Mouse (Mus musculus): ENCODE results near the gene Prdm12. TPM values are rescaled to one million over a fixed set of nuclear protein-coding genes. Genes with fewer than 3 reads are reported as not detected.
A peak's percentile ranks its signal among the peaks of the same experiment; 100 is the strongest.

Prdm12 gene
- polyA plus RNA-seq, 1 experiment from 2014 or later: not detected

DNA sequence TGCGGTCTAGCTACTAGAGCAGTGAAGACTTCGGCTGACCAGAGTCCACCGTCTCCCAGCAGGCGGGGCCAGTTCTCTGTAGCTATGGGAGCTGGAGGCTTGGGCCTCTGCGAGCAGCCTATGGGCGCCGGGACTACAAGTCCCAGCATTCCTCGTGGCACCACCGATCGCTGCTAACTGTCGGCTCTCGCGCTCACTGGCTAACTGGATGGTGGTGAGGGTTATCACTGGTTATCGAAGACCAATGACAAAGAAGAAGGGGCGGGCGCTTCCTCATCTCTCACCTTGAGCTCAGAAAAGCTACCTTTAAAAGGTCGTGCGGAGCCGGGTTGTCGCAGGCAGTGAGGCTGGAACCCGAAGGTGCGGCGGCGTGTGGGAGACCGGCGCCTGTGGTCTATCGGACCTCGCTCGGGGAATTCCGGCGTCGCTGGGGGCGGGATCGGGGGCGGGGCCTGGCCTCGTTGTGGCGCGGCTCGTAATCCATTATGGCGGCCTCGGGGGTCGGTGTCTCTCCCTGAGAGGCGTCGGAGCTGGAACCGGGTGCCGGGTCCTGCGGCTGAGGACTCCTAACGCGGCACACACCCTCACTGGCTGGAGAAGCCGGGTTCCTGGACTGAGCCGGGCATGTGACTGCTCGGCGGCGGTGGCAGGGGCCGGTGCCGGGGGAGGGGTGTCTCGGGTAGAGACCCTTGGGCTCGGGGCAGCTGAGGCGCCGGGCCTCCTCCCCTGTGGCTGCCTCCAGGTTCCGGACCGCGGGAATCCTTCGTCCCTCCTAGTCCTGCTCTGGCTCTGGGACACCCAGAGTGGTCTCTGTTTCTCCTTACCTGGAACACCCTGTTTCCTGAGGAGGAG is 48.5 kb downstream of the Prdm12 start, which contains the start of gene Abl1:
Gene Abl1, plus strand, starts transcription at position 303 of the 852 bp plus-strand sequence.
- Histone ChIP-seq H3K9me3 (replicated peaks) (no peaks in the 10 kb centered on the region), H3K27me3 (replicated peaks) (no peaks in the 10 kb centered on the region), H3K27ac (peak within 1 kb of the TSS; percentile 95), H3K4me2 (peak within 1 kb of the TSS; percentile 74), H3K9ac (peak within 1 kb of the TSS; percentile 94), H3K36me3 (peaks cover 19% of the 10 kb centered on the region), H3K4me3 (peak within 1 kb of the TSS; percentile 96), H3K4me1 (peaks cover 47% of the 10 kb centered on the region)
- ATAC-seq: peak; percentile 100
- WGBS (ENCODE audit: insufficient replicate concordance): 0% methylated on average over 64 of the region's 64 CpGs

DNA sequence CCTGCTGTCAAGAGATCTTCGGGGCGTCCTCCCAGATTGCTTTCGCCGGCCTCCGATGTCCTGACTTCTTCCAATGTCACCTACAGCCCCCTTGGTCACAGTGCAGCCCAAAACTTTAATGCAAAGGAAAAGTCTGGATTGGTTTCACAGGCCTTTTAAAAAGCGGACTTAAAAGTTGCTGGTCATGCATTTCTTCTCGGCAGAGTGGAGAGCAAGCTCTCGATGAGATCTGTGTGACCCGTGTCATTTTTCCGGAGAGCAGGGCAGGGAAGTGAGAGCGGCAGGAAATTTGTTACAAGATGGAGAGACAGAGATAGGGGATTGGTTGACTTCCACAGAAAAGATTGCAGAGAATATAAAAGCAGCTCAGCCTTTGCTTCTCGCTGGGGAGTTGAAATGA is 49.2 kb downstream of the Prdm12 start:
- peaks cover 23% of the 10 kb centered on the region for H3K36me3 ChIP-seq
- peak overlapping the region; percentile 95 for H3K27ac ChIP-seq
- no peaks in the 10 kb centered on the region for H3K9me3 ChIP-seq (replicated peaks)
- whole genome bisulfite sequencing (ENCODE audit: insufficient replicate concordance): 2% methylated on average over 12 of the region's 12 CpGs
- H3K4me1 ChIP-seq: peaks cover 47% of the 10 kb centered on the region
- H3K4me2 ChIP-seq: peak overlapping the region; percentile 74
- peak overlapping the region; percentile 96 for H3K4me3 ChIP-seq
- no peak for ATAC-seq
- peak overlapping the region; percentile 94 for H3K9ac ChIP-seq
- no peaks in the 10 kb centered on the region for H3K27me3 ChIP-seq (replicated peaks)

DNA sequence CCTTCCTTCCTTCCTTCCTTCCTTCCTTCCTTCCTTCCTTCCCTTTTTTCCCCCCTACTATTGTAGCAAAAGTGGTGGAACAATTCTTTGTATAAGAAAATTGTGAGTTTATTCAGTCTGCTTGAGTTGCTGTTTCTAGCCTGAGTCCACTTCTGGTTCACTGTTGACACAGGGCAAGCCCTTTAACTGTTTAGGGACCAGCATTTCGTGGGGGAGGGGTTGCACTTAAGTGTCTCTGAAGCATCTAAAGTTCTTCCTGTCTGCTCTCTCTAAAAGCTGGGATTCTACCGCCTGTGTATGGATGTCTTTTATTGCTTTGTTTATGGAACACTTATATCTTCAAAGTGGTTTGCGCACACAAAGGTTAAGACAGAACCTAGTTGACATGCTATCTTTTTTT is 50.2 kb downstream of the Prdm12 start:
- peaks cover 30% of the 10 kb centered on the region for H3K36me3 ChIP-seq
- peak overlapping the region; percentile 94 for H3K9ac ChIP-seq
- H3K4me3 ChIP-seq: peak overlapping the region; percentile 96
- no peaks in the 10 kb centered on the region for H3K9me3 ChIP-seq (replicated peaks)
- no peak for ATAC-seq
- 0 out of 2 replicates have a peak overlapping the region, but pooled peaks have one; percentile 95 for H3K27ac ChIP-seq
- H3K27me3 ChIP-seq (replicated peaks): no peaks in the 10 kb centered on the region
- H3K4me1 ChIP-seq: peaks cover 47% of the 10 kb centered on the region
- H3K4me2 ChIP-seq: peak overlapping the region; percentile 74
- WGBS (ENCODE audit: insufficient replicate concordance): 44% methylated on average over 3 of the region's 3 CpGs

DNA sequence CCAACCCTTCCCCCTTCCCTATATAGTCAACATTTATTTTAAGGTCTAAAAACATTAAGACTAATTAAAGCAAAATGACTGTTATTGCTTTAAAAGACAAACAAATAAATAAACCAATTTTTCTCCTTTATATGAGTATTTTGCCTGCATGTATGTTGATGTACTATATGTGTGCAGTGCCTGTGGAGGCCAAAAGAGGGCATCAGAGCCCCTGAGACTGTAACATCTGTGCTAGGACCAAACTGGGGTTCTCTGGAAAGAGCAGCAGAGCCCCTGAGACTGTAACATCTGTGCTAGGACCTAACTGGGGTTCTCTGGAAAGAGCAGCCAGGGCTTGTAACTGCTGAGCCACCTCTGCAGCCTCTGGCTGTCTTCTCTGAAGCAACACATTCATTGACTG is 58.4 kb downstream of the Prdm12 start:
- Histone ChIP-seq H3K4me2 (no peak overlapping the region), H3K9me3 (replicated peaks) (no peaks in the 10 kb centered on the region), H3K27ac (no peak overlapping the region), H3K4me1 (peaks cover 18% of the 10 kb centered on the region), H3K9ac (no peak overlapping the region), H3K4me3 (no peak overlapping the region), H3K36me3 (peaks cover 56% of the 10 kb centered on the region), H3K27me3 (replicated peaks) (no peaks in the 10 kb centered on the region)
- no peak for ATAC-seq

DNA sequence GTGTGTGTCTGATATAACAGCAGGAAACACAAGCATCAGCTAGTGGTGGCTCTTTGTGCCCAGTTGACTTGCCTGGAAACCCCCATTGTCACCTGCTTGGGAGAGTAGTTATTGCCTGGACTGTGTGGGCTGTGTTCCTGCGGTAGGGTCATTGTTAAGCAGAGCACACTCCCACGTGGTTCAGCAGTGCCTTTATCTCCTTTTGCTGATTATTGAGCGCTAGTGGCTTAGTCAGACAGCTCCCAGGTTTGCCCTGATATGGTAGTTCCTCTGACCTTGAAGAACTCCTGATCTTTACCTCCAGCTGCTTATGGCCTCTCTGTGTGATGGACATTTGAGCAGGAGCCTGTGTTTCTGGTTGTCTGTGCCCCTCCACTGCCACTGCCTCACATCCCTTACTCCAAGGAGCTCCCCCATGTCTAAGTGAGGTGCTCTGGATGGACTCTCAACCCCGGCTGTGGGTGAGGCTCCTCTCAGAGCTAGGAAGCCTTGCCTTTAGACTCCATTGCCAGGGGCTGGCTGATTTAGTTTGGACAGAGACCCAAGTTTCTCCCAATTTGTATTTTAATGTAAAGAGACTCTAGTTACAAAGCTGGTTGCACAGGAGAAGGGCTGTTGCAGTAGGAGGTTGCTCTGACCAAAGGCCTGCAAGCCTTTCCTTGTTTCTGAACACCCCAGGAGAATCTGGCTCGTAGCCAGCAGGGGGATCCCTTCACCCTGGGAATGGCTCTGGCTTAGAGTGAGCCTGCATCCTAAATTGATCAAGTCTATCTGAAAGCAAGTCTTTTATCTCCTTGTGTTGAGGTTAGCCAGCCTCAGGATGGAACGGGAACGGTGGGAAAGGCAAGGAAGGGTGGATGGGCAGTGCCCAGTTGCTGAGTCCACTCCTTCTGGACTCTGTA is 61.0 kb downstream of the Prdm12 start:
- Histone ChIP-seq H3K27me3 (replicated peaks) (no peaks in the 10 kb centered on the region), H3K36me3 (peaks cover 38% of the 10 kb centered on the region), H3K4me1 (peaks cover 19% of the 10 kb centered on the region), H3K4me2 (no peak overlapping the region), H3K9ac (no peak overlapping the region), H3K27ac (0 out of 2 replicates have a peak overlapping the region, but pooled peaks have one; percentile 23), H3K9me3 (replicated peaks) (no peaks in the 10 kb centered on the region), H3K4me3 (no peak overlapping the region)
- ATAC-seq: peak; percentile 65; the same call in 1 of the 2 replicates
- WGBS (ENCODE audit: insufficient replicate concordance): 38% methylated on average over 7 of the region's 7 CpGs

DNA sequence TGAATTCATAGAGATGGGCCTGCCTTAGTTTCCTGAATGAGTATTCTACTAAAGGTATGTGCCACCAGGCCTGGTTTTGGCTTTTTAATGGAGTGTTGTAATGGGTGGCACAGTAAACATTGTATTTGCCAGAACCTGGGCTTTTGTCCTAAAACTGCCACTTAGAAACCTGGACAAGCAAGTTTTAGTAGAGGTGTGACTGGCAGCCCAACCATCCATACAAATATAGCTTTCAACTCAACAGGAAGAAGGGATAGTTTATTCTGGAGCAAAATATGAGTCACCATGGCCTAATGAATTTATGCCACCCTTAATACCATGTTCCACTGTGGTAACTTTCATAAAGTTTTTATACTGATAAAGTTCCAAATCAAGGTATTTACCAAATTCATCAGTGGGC is 63.4 kb downstream of the Prdm12 start:
- Histone ChIP-seq H3K4me3 (no peak overlapping the region), H3K4me2 (no peak overlapping the region)

More for the DNA sequence above, 63.4 kb downstream of the Prdm12 start:
- Histone ChIP-seq H3K36me3 (peaks cover 25% of the 10 kb centered on the region), H3K27ac (no peak overlapping the region), H3K9ac (no peak overlapping the region), H3K9me3 (replicated peaks) (no peaks in the 10 kb centered on the region), H3K4me1 (peaks cover 38% of the 10 kb centered on the region), H3K27me3 (replicated peaks) (no peaks in the 10 kb centered on the region)
- ATAC-seq: no peak

Small RNA genes within 50 kb of the gene (microRNA-seq; reads per million reads assigned to microRNA genes)
- gene Mir6998: 1.4 reads per million

Other genes starting within 250 kb of the Prdm12 start
- 58.9 and 59.9 TPM in 2 replicates for gene Ass1, start 169.8 kb upstream of the Prdm12 start, polyA plus RNA-seq (2016; fragmentation: Nextera tagmentation; extraction: Ambion mirVana)
- gene Fubp3, start 67.4 kb upstream of the Prdm12 start, polyA plus RNA-seq (2016; fragmentation: Nextera tagmentation; extraction: Ambion mirVana): 41.8 and 45.9 TPM in 2 replicates
- gene Exosc2, start 30.7 kb downstream of the Prdm12 start, polyA plus RNA-seq (2016; fragmentation: Nextera tagmentation; extraction: Ambion mirVana): 57.8 and 64.9 TPM in 2 replicates
- 12.9 and 13.4 TPM in 2 replicates for gene Abl1, start 48.3 kb downstream of the Prdm12 start, polyA plus RNA-seq (2016; fragmentation: Nextera tagmentation; extraction: Ambion mirVana)
- 0.04 and 0.06 TPM in 2 replicates for gene Qrfp, start 170.5 kb downstream of the Prdm12 start, polyA plus RNA-seq (2016; fragmentation: Nextera tagmentation; extraction: Ambion mirVana)
- not detected in 2 replicates for gene Fibcd1, start 206.0 kb downstream of the Prdm12 start, polyA plus RNA-seq (2016; fragmentation: Nextera tagmentation; extraction: Ambion mirVana)
- gene Lamc3, start 247.3 kb downstream of the Prdm12 start, polyA plus RNA-seq (2016; fragmentation: Nextera tagmentation; extraction: Ambion mirVana): 0.11 and 0.18 TPM in 2 replicates